In genomic region chr15:82901306-82901705, GRCm38 (mm10) we compare ENCODE assay signal across 10 mouse cellular contexts.
DNase-seq lines count a peak whose midpoint lies in the region; ATAC-seq lines count a peak whose summit lies in the region.
"Had no signal": no experiment of that assay in that cellular context is flagged by ENCODE, and none has a peak within 500 bp of the region (broad histone marks: within the 10 kb centered on the region; RNA-seq: fewer than 3 reads in every experiment).

No protein-coding gene starts in this region.

- no peak for ATAC-seq in heart, embryonic 13.5 days (ENCODE audit: extremely low read depth, insufficient number of reproducible peaks, low FRiP score, low TSS enrichment)
- ATAC-seq: intestine, postnatal 0 days had no signal

- peak overlapping the region; percentile 37 for H3K27ac ChIP-seq in heart, embryonic 13.5 days (replicated peaks)
- peak overlapping the region; percentile 51 for H3K27ac ChIP-seq in limb, embryonic 10.5 days

- H3K27me3 ChIP-seq in heart, embryonic 13.5 days (replicated peaks): peaks cover 20% of the 10 kb centered on the region
- peaks cover 20% of the 10 kb centered on the region; the same call in 1 of the 2 replicates for H3K27me3 ChIP-seq in limb, embryonic 10.5 days (ENCODE audit: low read depth, poor library complexity, severe bottlenecking)

- no peak overlapping the region for H3K4me2 ChIP-seq in heart, embryonic 13.5 days

- H3K9ac ChIP-seq in heart, embryonic 13.5 days: peak overlapping the region; percentile 60

- peaks cover 50% of the 10 kb centered on the region for H3K4me1 ChIP-seq in heart, embryonic 13.5 days
- H3K4me1 ChIP-seq in limb, embryonic 10.5 days: peaks cover 65% of the 10 kb centered on the region

- no peak overlapping the region for H3K4me3 ChIP-seq in heart, embryonic 13.5 days
- no peak overlapping the region for H3K4me3 ChIP-seq in limb, embryonic 10.5 days

- WGBS in heart, embryonic 13.5 days: 14% methylated on average over 6 of the region's 6 CpGs
- 23% methylated on average over 6 of the region's 6 CpGs for WGBS in limb, embryonic 10.5 days

- no peak for DNase-seq in heart, adult 9 months (ENCODE audit: low spot score in 2 of 2)
- peak; percentile 35 for DNase-seq in urinary bladder, postnatal 14 days (ENCODE audit: low spot score)
- no peak for DNase-seq in urinary bladder, postnatal 4 days (ENCODE audit: low spot score in 2 of 2)
- DNase-seq in limb, embryonic 10.5 days (ENCODE audit: low spot score): peak; percentile 31
- no peak for DNase-seq in cerebellum, postnatal 25 days
- DNase-seq in gastrocnemius, adult 8-10 months (ENCODE audit: low spot score in 2 of 2): no peak
- no peak for DNase-seq in ovary, postnatal 14 days (ENCODE audit: low spot score)

- no peaks in the 10 kb centered on the region for H3K9me3 ChIP-seq in heart, embryonic 13.5 days
- H3K9me3 ChIP-seq in limb, embryonic 10.5 days (replicated peaks): no peaks in the 10 kb centered on the region
- H3K9me3 ChIP-seq: G1E had no signal

- H3K36me3 ChIP-seq in heart, embryonic 13.5 days: no peaks in the 10 kb centered on the region
- no peaks in the 10 kb centered on the region for H3K36me3 ChIP-seq in limb, embryonic 10.5 days

Comparison
In these comparisons a context has a peak if more than half of its experiments do, and no peak if none do; other contexts are left out.
1. DNase-seq: peak in urinary bladder, postnatal 14 days (single experiment) and limb, embryonic 10.5 days (single experiment); none in heart, adult 9 months (0 of 2), urinary bladder, postnatal 4 days (0 of 2), cerebellum, postnatal 25 days (0 of 2), gastrocnemius, adult 8-10 months (0 of 2) and ovary, postnatal 14 days (single experiment).